Mouse (Mus musculus) common myeloid progenitor, adult 5-6 weeks (primary cell): ENCODE data around the gene Aldh4a1. TPM values are rescaled to one million over a fixed set of nuclear protein-coding genes. Genes with fewer than 3 reads are reported as not detected.

Experiments
- ATAC-seq: replicated peaks from 2 replicates; pipeline ENCODE4 v1.8.0; 2016; ENCODE audit warnings: low read depth, mild to moderate bottlenecking, moderate TSS enrichment, inconsistent platforms; ENCODE audit not compliant: poor library complexity, severe bottlenecking
- total RNA-seq: library from RNA; stranded (forward); fragments of 200-1000, 187-1606 nt; gene quantifications from 2 replicates; pipeline ENCODE4 v1.2.3, GENCODE M21; 2017

The Aldh4a1 gene
- total RNA-seq, 1 experiment from 2014 or later: 11.2 TPM

- peak; percentile 72 for ATAC-seq
Observed at GRCm38 (mm10) chr4:139650907-139651306, 28.2 kb downstream of the Aldh4a1 start.

DNA sequence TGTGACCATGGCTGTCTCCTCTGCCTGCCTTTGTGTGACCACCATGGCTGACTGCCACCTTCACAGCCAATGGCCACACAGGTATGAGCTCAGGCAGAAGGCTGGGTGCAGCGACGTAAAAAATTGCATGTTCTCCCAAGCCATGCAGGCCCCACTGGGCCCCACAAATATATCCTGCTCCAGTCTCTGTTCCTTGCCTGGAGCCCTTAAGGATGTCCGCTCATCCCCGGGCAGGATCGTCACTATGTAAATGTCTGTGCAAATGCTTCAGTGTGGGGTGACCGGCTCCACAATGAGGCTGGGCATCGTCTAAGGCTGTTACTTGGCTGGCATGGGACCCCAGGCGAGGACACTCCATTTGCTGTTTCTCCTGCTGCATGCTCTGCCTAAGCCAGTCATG lies 30.6 kb downstream of the Aldh4a1 start, which contains the start of gene Tas1r2:
TSS of gene Tas1r2 (plus strand) at position 301 of the 400 bp plus-strand sequence.
- ATAC-seq: no peak

GRCm38 (mm10) chr4:139661897-139662296 lies 39.2 kb downstream of the Aldh4a1 start:
- no peak for ATAC-seq

- no peak for ATAC-seq
Observed at GRCm38 (mm10) chr4:139667632-139668031, 45.0 kb downstream of the Aldh4a1 start.

GRCm38 (mm10) chr4:139669847-139670246 lies 47.2 kb downstream of the Aldh4a1 start:
- peak; percentile 92 for ATAC-seq

DNA sequence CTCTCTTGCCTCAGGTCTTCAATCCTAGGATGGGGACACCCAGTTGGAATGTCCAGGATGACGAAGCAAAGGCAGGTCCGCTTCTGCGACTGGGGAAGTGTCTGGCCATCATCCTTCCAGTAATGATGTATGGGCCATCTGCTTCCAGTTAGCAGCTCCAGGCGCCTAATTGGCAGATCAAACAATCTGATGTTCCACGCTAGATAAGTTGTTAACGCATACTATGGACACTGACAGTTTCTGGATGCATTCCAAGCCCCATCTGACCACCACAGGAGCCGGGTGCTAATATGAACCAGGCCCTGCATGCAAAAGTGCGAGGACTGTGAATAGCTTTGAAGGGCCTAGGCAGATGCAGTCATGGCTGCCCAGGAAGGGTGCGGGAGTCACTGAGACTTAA lies 53.0 kb downstream of the Aldh4a1 start:
- ATAC-seq: no peak

- ATAC-seq: peak; percentile 57; the same call in 1 of the 2 replicates
Observed at GRCm38 (mm10) chr4:139683728-139684638, 61.3 kb downstream of the Aldh4a1 start.

DNA sequence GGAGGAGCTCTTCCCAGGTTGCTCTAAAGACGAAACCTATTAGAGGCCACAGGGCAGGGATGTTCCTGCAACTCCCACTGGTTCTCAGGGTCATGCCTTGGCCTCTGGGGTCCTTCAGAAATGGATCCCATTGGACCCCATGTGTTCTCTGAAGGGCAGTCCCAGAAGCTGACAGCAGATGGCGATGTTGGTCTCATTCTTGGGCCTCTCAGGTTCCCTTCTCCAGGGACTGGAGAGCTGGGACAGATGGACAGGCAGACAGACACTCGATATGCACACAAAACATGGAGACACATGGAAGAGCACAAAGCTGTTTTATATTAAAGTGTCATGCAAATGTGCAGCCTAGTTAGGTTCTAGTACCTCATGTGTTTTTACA lies 62.0 kb downstream of the Aldh4a1 start:
- no peak; the same call in 1 of the 2 replicates for ATAC-seq

DNA sequence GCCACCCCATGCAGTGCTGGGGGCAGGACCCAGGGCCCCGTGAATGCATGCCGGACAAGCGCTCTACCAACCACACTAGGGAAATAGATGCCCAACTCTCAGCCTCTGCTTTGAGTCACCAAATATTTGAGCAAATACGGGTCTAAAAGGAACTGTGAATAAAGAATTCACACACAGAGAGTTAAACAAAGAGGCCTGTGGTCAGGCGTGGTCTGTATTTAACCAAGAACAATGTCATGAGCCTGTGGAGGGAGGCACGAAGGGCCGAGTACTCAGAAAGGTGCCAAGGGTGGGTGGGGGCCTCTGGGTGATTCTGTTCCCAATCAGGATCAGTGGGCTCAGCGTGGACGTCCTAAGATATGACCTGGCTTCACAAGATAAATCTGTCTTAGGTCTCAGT lies 65.4 kb downstream of the Aldh4a1 start:
- ATAC-seq: no peak

DNA sequence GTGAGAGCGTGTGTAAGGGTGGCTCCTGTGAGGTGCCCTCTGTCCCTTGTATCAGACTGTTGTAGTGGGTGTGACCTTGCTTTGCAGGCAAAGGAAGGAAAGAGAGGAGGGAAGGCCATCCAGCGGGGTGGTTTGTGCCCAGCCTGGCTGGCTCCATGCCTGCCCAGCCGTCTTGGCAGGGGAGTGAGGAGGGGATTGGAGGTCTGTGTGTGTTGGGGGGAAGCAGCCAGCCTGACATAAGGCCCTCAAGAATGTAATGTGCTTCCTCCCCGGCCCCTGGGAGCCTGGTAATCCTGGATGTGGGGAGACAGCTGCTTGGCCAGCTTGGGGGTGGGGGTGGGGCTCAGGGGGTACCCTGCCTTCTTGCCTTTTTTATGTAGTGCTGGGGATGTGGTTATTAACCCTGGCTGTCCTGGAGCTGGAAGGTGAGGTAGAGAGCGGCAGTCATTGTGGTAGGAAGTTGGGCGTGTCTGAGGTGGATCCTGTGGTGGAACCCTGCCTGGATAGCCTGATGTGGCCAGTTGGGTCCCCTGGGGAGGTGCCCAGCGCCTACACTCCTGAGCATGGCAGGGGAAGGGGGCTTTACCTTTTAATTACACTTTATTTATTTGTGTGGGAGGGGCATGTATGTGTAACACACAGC lies 67.1 kb downstream of the Aldh4a1 start:
- peak; percentile 56 for ATAC-seq

DNA sequence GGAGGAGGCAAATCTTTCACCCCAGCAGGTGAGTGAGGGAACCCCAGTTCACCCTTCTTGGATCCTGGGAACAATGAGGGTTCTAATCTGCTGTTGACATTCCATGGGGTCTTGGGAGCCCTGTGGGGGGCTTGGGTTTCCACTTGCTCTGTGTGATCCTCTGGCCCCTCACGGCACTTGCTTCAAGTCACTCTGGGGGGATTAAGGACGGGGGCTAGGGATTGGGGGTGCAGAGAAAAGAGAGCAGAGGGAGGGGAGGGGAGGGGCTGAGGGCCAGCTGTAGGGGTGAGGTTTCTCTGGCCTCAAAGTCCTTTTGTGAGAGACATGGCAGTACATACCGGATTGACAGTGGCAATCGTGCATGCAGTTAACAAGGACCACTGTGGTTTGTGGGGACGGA lies 70.6 kb downstream of the Aldh4a1 start:
- no peak for ATAC-seq

DNA sequence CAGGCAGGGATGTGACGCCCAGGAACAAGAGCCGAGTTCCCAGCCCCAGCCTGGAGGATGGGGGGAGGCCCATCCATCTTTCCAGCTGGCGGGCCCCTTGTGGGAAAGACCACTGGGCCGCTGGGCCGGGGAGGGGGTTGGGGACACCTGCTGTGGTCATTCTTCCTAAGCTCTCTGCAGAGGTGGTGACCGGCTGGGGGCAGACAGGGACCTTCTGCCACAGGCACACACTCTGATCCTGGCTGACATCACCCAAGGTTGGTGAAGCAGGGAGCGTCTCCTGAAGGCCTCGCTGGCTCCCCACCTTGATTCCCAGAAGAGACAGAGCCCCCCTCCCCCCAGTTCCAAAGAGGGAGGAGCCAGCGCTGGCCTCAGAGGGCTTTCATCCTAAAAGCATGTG lies 75.1 kb downstream of the Aldh4a1 start:
- no peak for ATAC-seq

DNA sequence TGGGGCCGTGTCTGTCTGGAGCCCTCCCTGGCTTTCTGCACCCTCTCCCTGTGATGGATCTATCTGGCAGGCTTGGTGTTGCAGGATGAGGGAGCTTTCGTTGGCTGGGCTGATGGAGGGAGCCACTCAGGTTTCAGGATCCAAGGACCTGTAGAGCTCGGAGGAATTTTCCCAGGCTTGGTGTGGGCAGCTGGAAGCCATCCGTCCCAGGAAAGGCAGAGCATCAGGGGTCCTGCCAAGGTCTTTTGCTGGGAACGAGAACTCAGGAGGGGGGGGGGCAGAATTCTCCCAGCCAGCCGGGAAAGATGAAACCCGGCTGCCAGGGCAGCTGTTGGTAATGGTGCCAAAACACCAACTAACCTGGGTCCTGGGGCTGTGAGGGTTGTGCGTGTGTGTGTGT lies 75.9 kb downstream of the Aldh4a1 start:
- ATAC-seq: no peak

Other genes starting within 250 kb of the Aldh4a1 start
- 1.1 and 1.3 TPM in 2 replicates for gene Iffo2, start 92.3 kb upstream of the Aldh4a1 start, total RNA-seq
- gene Gm21969, start 19.7 kb upstream of the Aldh4a1 start, total RNA-seq: not detected in 2 replicates
- gene Tas1r2, start 30.7 kb downstream of the Aldh4a1 start, total RNA-seq: not detected in 2 replicates
- not detected in 2 replicates for gene Pax7, start 210.7 kb downstream of the Aldh4a1 start, total RNA-seq